Mouse (Mus musculus): ENCODE data around the gene Gm12253. TPM values are rescaled to one million over a fixed set of nuclear protein-coding genes. Genes with fewer than 3 reads are reported as not detected.

The Gm12253 gene
- polyA plus RNA-seq (2012) = not detected in 2 replicates

DNA sequence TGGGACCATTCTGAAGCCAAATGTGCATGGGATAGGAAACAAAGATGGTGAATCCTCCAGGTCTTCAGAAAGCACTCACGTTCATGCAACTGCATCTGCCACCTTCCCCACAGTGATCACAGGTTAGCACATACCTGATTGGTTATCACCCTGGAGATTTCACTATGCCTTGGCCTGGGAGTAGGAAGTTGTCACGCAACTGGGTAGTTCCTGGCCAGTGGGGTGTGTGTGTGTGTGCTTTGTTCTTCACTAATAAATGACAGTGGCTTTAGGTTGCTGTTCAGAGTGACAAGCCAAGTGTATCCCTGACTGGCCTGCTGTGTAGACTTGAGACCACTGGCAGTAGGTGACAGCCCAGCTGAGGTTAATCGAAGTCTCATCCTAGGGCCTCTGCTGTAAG is at the start of gene Gm12253:
Gene Gm12253, plus strand, starts transcription at position 301 of the 400 bp plus-strand sequence.

DNA sequence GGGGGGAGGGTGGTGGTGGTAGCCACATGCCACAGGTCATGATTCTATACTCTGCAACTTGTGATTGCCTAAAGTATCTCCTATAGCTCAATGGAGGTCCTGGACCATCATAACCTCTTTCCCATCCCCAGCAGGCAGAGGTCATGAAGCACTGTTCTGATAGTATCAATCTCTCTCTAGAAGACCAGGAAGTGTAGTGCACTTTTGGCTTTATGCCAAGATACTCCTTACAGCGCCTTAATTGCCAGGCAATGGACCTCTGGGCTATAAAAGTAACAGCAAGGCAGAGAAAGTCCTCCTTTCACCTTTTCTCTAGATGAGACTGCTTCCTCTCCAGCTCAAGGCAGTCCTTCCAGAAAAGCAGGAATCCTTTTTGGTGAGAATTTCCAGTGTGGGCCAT is 11.5 kb upstream of the Gm12253 start, which contains the start of gene 1810065E05Rik:
Gene 1810065E05Rik, plus strand, starts transcription at position 297 of the 400 bp plus-strand sequence.

DNA sequence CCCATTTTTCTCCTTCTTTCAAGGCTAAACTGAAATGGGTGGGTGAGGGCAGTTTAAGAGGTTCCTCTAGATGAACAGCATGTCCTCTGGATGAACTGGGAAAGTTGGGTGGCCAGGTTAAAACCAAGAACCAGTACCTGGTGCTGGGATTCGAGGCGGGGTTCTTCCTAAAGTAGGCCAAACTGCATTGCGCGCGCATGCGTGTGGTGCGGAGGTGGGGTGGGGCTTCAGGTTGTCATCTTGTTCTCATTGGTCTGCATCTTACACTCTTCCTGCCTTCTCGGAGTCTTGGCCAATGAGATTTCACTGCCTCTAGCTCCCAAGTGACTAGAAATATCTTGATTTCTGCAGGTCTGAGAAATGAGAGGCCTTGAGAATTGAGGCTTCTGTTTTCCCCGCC is 20.4 kb downstream of the Gm12253 start, which contains the start of gene Lypd9:
Gene Lypd9, minus strand, starts transcription at position 165 of the 400 bp plus-strand sequence.

DNA sequence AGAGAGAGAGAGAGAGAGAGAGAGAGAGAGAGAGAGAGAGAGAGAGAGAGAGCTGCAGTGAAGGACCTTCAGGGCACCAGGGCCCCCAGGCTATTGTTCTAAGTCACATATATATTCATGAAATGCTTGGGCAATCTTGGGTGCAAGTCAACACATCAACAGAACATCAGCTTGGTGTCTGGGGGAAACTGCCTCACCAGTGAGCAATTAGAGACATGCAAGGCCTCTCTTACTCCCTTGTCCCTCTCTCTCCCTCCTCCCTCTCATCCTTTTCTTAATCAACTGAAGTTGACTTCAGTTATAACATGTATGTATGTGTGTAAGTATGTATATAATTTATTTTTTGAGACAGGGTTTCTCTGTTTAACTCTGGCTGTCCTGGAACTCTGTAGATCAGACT is 29.8 kb downstream of the Gm12253 start, which contains the start of gene Olfr30:
Gene Olfr30, minus strand, starts transcription at position 101 of the 400 bp plus-strand sequence.

Other genes starting within 250 kb of the Gm12253 start
- 1.1 and 2.1 TPM in 2 replicates for gene Igtp, start 233.0 kb upstream of the Gm12253 start, polyA plus RNA-seq (2012)
- gene Irgm2, start 232.9 kb upstream of the Gm12253 start, polyA plus RNA-seq (2012) = 0.13 and 0.37 TPM in 2 replicates
- gene 4930438A08Rik, start 157.8 kb upstream of the Gm12253 start, polyA plus RNA-seq (2012) = 1.3 and 1.8 TPM in 2 replicates
- gene Zfp692, start 125.5 kb upstream of the Gm12253 start, polyA plus RNA-seq (2012) = 21.9 and 27.0 TPM in 2 replicates
- gene Zfp672, start 102.2 kb upstream of the Gm12253 start, polyA plus RNA-seq (2012) = 7.8 and 11.3 TPM in 2 replicates
- 18.6 and 19.5 TPM in 2 replicates for gene Sh3bp5l, start 101.8 kb upstream of the Gm12253 start, polyA plus RNA-seq (2012)
- not detected in 2 replicates for gene Lypd8, start 53.5 kb upstream of the Gm12253 start, polyA plus RNA-seq (2012)
- gene 1810065E05Rik, start 11.4 kb upstream of the Gm12253 start, polyA plus RNA-seq (2012) = not detected in 2 replicates
- not detected in 2 replicates for gene Lypd9, start 20.4 kb downstream of the Gm12253 start, polyA plus RNA-seq (2012)
- not detected in 2 replicates for gene Olfr30, start 29.7 kb downstream of the Gm12253 start, polyA plus RNA-seq (2012)
- gene Olfr332, start 60.0 kb downstream of the Gm12253 start, polyA plus RNA-seq (2012) = not detected in 2 replicates
- gene Olfr331, start 70.0 kb downstream of the Gm12253 start, polyA plus RNA-seq (2012) = not detected in 2 replicates
- not detected in 2 replicates for gene Olfr330, start 102.3 kb downstream of the Gm12253 start, polyA plus RNA-seq (2012)
- not detected in 2 replicates for gene Olfr329-ps, start 113.9 kb downstream of the Gm12253 start, polyA plus RNA-seq (2012)
- not detected in 2 replicates for gene Olfr328, start 123.1 kb downstream of the Gm12253 start, polyA plus RNA-seq (2012)
- not detected in 2 replicates for gene Olfr224, start 138.0 kb downstream of the Gm12253 start, polyA plus RNA-seq (2012)
- not detected in 2 replicates for gene Olfr325, start 145.2 kb downstream of the Gm12253 start, polyA plus RNA-seq (2012)
- gene Olfr324, start 162.6 kb downstream of the Gm12253 start, polyA plus RNA-seq (2012) = not detected in 2 replicates
- not detected in 2 replicates for gene 2210407C18Rik, start 183.5 kb downstream of the Gm12253 start, polyA plus RNA-seq (2012)
- gene Olfr323, start 197.9 kb downstream of the Gm12253 start, polyA plus RNA-seq (2012) = not detected in 2 replicates
- gene Trim58, start 207.9 kb downstream of the Gm12253 start, polyA plus RNA-seq (2012) = 5.2 and 7.9 TPM in 2 replicates
- gene Olfr322, start 226.2 kb downstream of the Gm12253 start, polyA plus RNA-seq (2012) = 0.14 TPM in 1 of 2 replicates, not detected in the other
- gene Olfr320, start 248.5 kb downstream of the Gm12253 start, polyA plus RNA-seq (2012) = not detected in 2 replicates

Data from megakaryocyte-erythroid progenitor cell, adult 5 weeks (primary cell).